Mouse (Mus musculus) limb, embryonic 12.5 days (tissue): ENCODE results near the gene Lrrc3c. TPM values are rescaled to one million over a fixed set of nuclear protein-coding genes. Genes with fewer than 3 reads are reported as not detected.

Experiments used
- ATAC-seq: fragments of 200-750 bp; cut with Nextera tagmentation; 2 replicates; pipeline ENCODE4 v1.8.0; 2017; ENCODE audit warnings: low read depth, moderate TSS enrichment; ENCODE audit not compliant: insufficient number of reproducible peaks, insufficient read depth, low FRiP score, low TSS enrichment
- H3K27ac ChIP-seq: fragments of 300-500 bp; sonication (generic); 2 replicates; pipeline ENCODE4 v1.5.1; 2016; ENCODE audit warnings: mild to moderate bottlenecking, moderate library complexity
- H3K27me3 ChIP-seq: fragments of 300-500 bp; sonication (generic); 2 replicates; pipeline ENCODE4 v1.6.1; 2016; ENCODE audit warnings: mild to moderate bottlenecking, moderate library complexity
- H3K36me3 ChIP-seq: fragments of 300-500 bp; sonication (generic); 2 replicates; pipeline ENCODE4 v1.6.1; 2016; ENCODE audit warnings: mild to moderate bottlenecking, moderate library complexity
- H3K4me1 ChIP-seq: fragments of 300-500 bp; sonication (generic); replicated peaks from 2 replicates; pipeline ENCODE4 v1.6.1; 2016
- H3K4me2 ChIP-seq: fragments of 300-500 bp; sonication (generic); 2 replicates; pipeline ENCODE4 v1.6.1; 2016; ENCODE audit warnings: mild to moderate bottlenecking, moderate library complexity
- H3K4me3 ChIP-seq: fragments of 300-500 bp; sonication (generic); replicated peaks from 2 replicates; pipeline ENCODE4 v1.5.1; 2016; ENCODE audit warnings: mild to moderate bottlenecking
- H3K9ac ChIP-seq: fragments of 300-500 bp; sonication (generic); replicated peaks from 2 replicates; pipeline ENCODE4 v1.6.1; 2016; ENCODE audit warnings: mild to moderate bottlenecking, moderate library complexity
- H3K9me3 ChIP-seq: fragments of 300-500 bp; sonication (generic); 2 replicates; pipeline ENCODE4 v1.6.1; 2016; ENCODE audit warnings: mild to moderate bottlenecking, moderate library complexity
- WGBS: fragments of 180-500 bp; shearing (Covaris S2); methylation state at CpG from one replicate; pipeline ENCODE4 v1.1.7; 2016; 5-methylcytosine and 5-hydroxymethylcytosine counted together
- polyA plus RNA-seq: library from polyadenylated mRNA; unstranded; fragments of >200 nt; fragmentation: Nextera tagmentation; extraction: Ambion mirVana; gene quantifications from 2 replicates; pipeline ENCODE4 v1.2.1, GENCODE M21; 2016

Gene Lrrc3c
- polyA plus RNA-seq, 1 experiment from 2014 or later = not detected

DNA sequence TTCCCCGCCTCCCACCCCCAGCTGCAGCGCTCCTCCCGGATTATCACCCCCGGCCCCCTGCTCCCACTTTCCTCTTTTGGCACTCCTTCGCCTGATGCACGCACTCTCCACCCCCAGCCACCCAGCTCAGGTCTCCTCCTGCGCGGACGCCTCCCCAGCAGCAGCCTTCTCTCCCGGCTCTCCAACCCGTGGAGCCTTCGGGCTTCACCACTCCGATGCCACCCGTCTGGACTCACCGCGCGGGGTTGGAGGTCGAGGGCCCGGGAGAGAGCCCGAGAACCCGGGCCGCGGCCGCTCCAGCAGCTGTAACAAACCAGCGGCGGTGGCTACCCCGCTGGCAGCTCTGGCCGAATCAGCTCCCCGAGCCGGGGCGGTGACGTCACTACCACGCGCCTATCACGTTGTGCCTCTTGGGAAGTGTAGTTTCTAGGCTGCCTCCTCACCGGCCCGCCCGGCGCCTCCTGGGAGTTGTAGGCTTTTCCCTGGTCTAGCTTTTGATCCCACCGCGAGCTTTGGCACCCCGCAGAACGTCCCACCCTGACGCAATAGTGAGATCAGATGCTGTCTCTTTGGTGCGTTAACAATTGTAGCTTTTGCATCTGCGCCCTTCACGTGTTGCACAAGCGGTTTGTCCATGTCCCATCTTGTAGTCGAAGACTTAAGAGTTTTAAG is 11.1 kb upstream of the Lrrc3c start, which contains the start of gene Ormdl3:
Gene Ormdl3, minus strand, starts transcription at position 477 of the 672 bp plus-strand sequence.
- Histone ChIP-seq H3K27me3 (peaks cover 5% of the 10 kb centered on the region; the same call in 1 of the 2 replicates), H3K36me3 (peaks cover 22% of the 10 kb centered on the region), H3K9me3 (no peaks in the 10 kb centered on the region), H3K27ac (peak within 1 kb of the TSS; percentile 82), H3K4me1 (peaks cover 30% of the 10 kb centered on the region), H3K9ac (peak within 1 kb of the TSS; percentile 81), H3K4me2 (peak within 1 kb of the TSS; percentile 94), H3K4me3 (peak within 1 kb of the TSS; percentile 85)
- ATAC-seq = peak; percentile 92
- WGBS = under 1% methylated on average over 49 of the region's 49 CpGs

DNA sequence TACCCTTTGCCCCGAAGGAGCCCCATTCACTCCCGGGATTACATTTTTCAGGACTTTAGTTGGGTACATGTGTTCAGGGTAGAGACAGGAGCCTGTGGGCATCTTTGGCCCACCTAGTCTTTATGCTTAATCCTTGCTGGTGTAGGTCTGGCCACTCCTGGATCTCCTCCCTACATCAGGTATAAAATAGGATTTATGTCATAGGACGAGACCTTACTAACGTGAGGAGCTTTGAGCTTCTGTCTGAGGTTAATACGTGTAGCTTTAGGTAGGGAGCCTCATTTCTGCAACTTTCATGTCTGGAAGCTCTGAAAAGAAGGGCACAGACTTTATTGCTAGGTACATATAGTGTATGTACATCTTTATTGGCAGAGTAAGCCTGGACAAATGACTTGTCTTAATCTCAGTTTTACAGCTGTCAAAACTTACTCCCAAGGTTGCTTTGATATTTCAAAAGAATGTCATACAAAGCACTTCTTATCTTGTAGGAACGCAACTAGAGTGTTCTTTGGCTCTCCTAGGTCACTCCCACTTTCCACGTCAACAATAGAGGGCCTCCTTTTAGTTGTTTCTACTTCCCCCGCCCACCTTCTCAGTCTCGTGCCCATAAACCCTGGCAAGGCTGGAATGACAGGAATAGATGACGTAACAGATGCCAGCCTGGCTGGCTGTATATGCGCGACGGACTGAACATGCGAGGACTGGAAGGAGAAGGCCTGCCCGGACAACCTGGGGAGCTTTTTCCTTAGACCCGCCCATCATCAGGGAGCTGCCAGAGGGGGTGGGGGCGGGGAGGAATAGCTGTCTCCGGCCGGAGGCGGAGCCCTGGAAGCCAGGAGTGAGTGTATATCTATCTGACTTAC is 10.2 kb upstream of the Lrrc3c start:
- peaks cover 30% of the 10 kb centered on the region for H3K4me1 ChIP-seq
- H3K9ac ChIP-seq = peak overlapping the region; percentile 81

DNA sequence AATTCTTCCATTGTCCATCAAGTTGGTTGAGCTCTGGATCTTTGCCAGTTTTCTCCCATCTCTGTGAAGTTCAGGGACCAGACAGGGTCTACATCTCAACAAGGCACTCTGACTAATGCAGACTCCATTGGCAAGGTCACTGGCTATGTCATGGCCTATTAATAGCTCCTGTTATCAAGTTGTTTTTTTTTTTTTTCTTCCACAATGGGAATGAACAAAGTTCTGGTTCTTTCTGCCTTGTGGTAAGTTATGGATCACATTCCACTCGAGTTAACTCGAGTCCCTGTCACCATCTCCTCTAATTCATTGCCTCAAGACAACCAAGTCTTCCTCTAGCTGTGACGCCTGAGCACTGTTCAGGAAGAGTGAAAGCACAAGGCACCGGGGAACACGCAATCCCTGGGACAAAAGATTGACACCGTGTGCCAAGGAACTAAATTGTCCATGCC is 9.2 kb upstream of the Lrrc3c start:
- no peak overlapping the region for H3K4me3 ChIP-seq
- ATAC-seq = no peak
- H3K9me3 ChIP-seq = no peaks in the 10 kb centered on the region
- 67% methylated on average over 6 of the region's 6 CpGs for WGBS
- H3K9ac ChIP-seq = no peak overlapping the region
- peaks cover 30% of the 10 kb centered on the region for H3K4me1 ChIP-seq
- no peak overlapping the region for H3K4me2 ChIP-seq
- H3K27ac ChIP-seq = no peak overlapping the region
- peaks cover 11% of the 10 kb centered on the region for H3K27me3 ChIP-seq
- H3K36me3 ChIP-seq = peaks cover 4% of the 10 kb centered on the region; the same call in 1 of the 2 replicates

More for the DNA sequence above, 10.2 kb upstream of the Lrrc3c start:
- Histone ChIP-seq H3K36me3 (peaks cover 13% of the 10 kb centered on the region), H3K27ac (peak overlapping the region; percentile 75), H3K4me2 (peak overlapping the region; percentile 94), H3K27me3 (peaks cover 11% of the 10 kb centered on the region), H3K4me3 (peak overlapping the region; percentile 85), H3K9me3 (no peaks in the 10 kb centered on the region)
- ATAC-seq = peak; percentile 11; the same call in 1 of the 2 replicates
- 5% methylated on average over 20 of the region's 20 CpGs for WGBS

DNA sequence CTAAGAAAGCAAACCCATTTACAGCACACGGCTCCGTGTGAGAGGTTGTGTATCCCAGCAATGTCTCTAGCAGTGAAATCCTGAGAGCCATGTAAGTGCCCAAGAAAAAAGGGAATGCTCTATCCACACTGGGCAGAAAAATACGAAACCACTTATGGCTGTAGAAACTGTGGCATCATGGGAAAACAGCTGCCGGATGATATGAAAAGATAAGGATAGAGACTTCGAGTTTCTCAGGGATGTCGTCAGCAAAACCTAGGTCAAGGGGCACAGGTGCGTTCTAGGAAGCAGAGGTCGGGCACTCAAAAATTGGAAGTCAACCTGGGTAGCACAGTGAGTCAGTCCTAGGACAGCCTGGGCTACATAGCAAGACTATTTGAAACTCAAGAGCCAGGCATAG is 8.8 kb upstream of the Lrrc3c start:
- Histone ChIP-seq H3K27ac (no peak overlapping the region), H3K36me3 (no peaks in the 10 kb centered on the region), H3K4me1 (peaks cover 30% of the 10 kb centered on the region), H3K27me3 (peaks cover 11% of the 10 kb centered on the region), H3K9me3 (no peaks in the 10 kb centered on the region), H3K4me3 (no peak overlapping the region), H3K4me2 (no peak overlapping the region), H3K9ac (no peak overlapping the region)
- WGBS = 88% methylated on average over 8 of the region's 8 CpGs
- ATAC-seq = no peak

- no peaks in the 10 kb centered on the region for H3K36me3 ChIP-seq
- no peak overlapping the region for H3K4me3 ChIP-seq
- no peak for ATAC-seq
- no peak overlapping the region for H3K27ac ChIP-seq
- WGBS = 78% methylated on average over 19 of the region's 19 CpGs
- peaks cover 11% of the 10 kb centered on the region for H3K27me3 ChIP-seq
- H3K9ac ChIP-seq = no peak overlapping the region
- H3K9me3 ChIP-seq = no peaks in the 10 kb centered on the region
- H3K4me1 ChIP-seq = peaks cover 18% of the 10 kb centered on the region
- H3K4me2 ChIP-seq = no peak overlapping the region
Observed at GRCm38 (mm10) chr11:98590548-98591445, 7.3 kb upstream of the Lrrc3c start.

- ATAC-seq = no peak
- Histone ChIP-seq H3K4me2 (no peak overlapping the region), H3K27me3 (peaks cover 34% of the 10 kb centered on the region), H3K9ac (no peak overlapping the region), H3K27ac (no peak overlapping the region), H3K4me1 (peaks cover 9% of the 10 kb centered on the region; the same call in 1 of the 2 replicates), H3K36me3 (no peaks in the 10 kb centered on the region), H3K4me3 (no peak overlapping the region), H3K9me3 (no peaks in the 10 kb centered on the region)
- 77% methylated on average over 6 of the region's 6 CpGs for WGBS
Observed at GRCm38 (mm10) chr11:98595021-98595420, 3.1 kb upstream of the Lrrc3c start.

- WGBS = 81% methylated on average over 10 of the region's 10 CpGs
- Histone ChIP-seq H3K4me3 (no peak overlapping the region), H3K4me2 (no peak overlapping the region), H3K9ac (no peak overlapping the region), H3K27me3 (peaks cover 39% of the 10 kb centered on the region), H3K4me1 (peaks cover 9% of the 10 kb centered on the region; the same call in 1 of the 2 replicates), H3K36me3 (no peaks in the 10 kb centered on the region), H3K27ac (no peak overlapping the region), H3K9me3 (no peaks in the 10 kb centered on the region)
- ATAC-seq = no peak
Observed at GRCm38 (mm10) chr11:98595473-98595872, 2.6 kb upstream of the Lrrc3c start.

DNA sequence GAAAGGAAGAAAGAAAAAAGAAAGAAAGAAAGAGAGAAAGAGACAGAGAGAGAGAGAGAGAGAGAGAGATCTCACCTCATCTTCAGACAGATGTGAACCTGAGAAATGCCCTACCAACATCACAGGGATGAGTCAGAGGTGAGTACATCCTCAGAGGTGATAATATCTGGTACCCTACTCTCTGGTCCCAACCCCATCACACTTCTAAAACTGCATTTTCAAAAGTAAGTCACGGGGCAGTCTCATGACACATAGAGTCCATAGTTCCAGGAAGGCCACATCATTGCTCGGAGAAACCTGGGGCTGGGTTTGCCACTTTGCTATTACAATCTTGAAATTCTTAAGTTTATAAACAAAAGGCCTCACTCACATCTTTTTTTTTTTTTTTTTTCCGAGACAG is 2.1 kb upstream of the Lrrc3c start:
- H3K27me3 ChIP-seq = peaks cover 43% of the 10 kb centered on the region
- H3K27ac ChIP-seq = no peak overlapping the region
- 73% methylated on average over 3 of the region's 3 CpGs for WGBS
- H3K4me3 ChIP-seq = no peak overlapping the region
- no peaks in the 10 kb centered on the region for H3K9me3 ChIP-seq
- no peaks in the 10 kb centered on the region for H3K36me3 ChIP-seq
- H3K4me1 ChIP-seq = peaks cover 9% of the 10 kb centered on the region; the same call in 1 of the 2 replicates
- no peak overlapping the region for H3K4me2 ChIP-seq
- H3K9ac ChIP-seq = no peak overlapping the region
- no peak for ATAC-seq

DNA sequence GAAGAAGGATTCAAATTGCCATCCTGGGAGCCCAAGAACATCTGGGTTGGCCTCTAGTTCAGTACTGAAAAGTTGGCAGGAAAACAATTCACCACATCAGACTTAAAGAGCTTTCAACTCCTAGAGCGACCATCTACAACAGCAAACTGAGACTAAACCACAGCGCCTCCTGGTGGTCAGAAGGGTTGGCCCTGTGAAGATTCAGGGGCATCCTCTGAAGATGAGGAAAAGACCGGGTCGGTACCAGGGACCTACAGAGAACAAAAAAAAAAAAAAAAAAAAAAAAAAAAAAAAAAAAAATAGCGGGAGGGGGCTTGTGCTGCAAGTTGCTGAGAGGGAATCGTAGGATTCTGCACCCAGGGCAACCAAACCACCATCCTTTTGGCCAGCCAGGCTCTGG is 728 bp upstream of the Lrrc3c start:
- no peaks in the 10 kb centered on the region for H3K36me3 ChIP-seq
- no peaks in the 10 kb centered on the region for H3K9me3 ChIP-seq
- peaks cover 16% of the 10 kb centered on the region for H3K4me1 ChIP-seq
- 40% methylated on average over 6 of the region's 6 CpGs for WGBS
- no peak overlapping the region for H3K27ac ChIP-seq
- no peak overlapping the region for H3K4me2 ChIP-seq
- H3K4me3 ChIP-seq = no peak overlapping the region
- H3K27me3 ChIP-seq = peaks cover 50% of the 10 kb centered on the region
- H3K9ac ChIP-seq = no peak overlapping the region
- no peak for ATAC-seq

DNA sequence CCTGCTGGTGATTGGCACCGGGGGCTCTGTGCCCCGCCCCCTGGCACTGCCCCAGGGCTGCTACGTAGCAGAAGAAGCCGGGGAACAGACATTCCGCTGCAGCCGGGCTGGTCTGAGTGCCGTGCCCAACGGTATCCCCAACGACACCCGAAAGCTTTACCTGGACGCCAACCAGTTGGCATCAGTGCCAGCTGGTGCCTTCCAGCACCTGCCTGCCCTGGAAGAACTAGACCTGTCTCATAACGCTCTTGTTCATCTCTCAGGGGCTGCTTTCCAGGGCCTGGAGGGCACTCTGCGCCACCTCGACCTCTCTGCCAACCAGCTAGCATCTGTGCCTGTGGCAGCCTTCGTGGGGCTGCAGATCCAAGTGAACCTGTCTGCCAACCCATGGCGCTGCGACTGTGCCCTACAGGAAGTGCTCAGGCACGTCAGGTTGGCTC is 780 bp downstream of the Lrrc3c start:
- 62% methylated on average over 18 of the region's 18 CpGs for WGBS
- ATAC-seq = no peak
- H3K27me3 ChIP-seq = peaks cover 53% of the 10 kb centered on the region
- no peak overlapping the region for H3K9ac ChIP-seq
- no peak overlapping the region for H3K27ac ChIP-seq
- H3K4me2 ChIP-seq = no peak overlapping the region
- no peaks in the 10 kb centered on the region for H3K36me3 ChIP-seq
- H3K9me3 ChIP-seq = no peaks in the 10 kb centered on the region
- H3K4me3 ChIP-seq = no peak overlapping the region
- peaks cover 19% of the 10 kb centered on the region for H3K4me1 ChIP-seq
